Mouse (Mus musculus) cerebellum, adult 2 months (tissue): ENCODE measurements around the gene Ccdc173. TPM values are rescaled to one million over a fixed set of nuclear protein-coding genes. Genes with fewer than 3 reads are reported as not detected.
"Not testable (repeated sequence)": the region's sequence is repeated elsewhere in the genome, so short reads cannot be mapped to it uniquely, and the experiment has no call there.

Experiments used
- DNase-seq, 2 experiments: peaks; one replicate each; pipeline ENCODE4 v3.0.0; 2021
- H3K27ac ChIP-seq: fragments of 200-500 bp; 2 replicates; pipeline ENCODE4 v1.5.1; 2012; ENCODE audit warnings: low read length, control low read depth, inconsistent platforms; ENCODE audit not compliant: insufficient read depth
- H3K27me3 ChIP-seq: fragments of 200-500 bp; 2 replicates; pipeline ENCODE4 v1.6.1; 2012; ENCODE audit warnings: inconsistent platforms, mild to moderate bottlenecking, low read length, moderate library complexity; ENCODE audit not compliant: control insufficient read depth, insufficient read depth
- H3K4me1 ChIP-seq: fragments of 200-500 bp; 2 replicates; pipeline ENCODE4 v1.6.1; 2011; ENCODE audit warnings: low read length; ENCODE audit not compliant: control insufficient read depth, insufficient read depth
- H3K4me3 ChIP-seq: fragments of 200-500 bp; replicated peaks from 2 replicates; pipeline ENCODE3; 2011; ENCODE audit warnings: mild to moderate bottlenecking, low read depth, low read length, control low read depth; ENCODE audit not compliant: insufficient read depth
- CTCF ChIP-seq: fragments of 200-500 bp; IDR thresholded peaks from 2 replicates; pipeline ENCODE4 v1.5.1; 2011; ENCODE audit warnings: low read depth, mild to moderate bottlenecking, control low read depth, low read length, moderate library complexity, borderline replicate concordance; ENCODE audit not compliant: insufficient read depth
- POLR2A ChIP-seq: fragments of 200-500 bp; IDR thresholded peaks from 2 replicates; pipeline ENCODE4 v1.6.1; 2011; ENCODE audit warnings: low read length, control low read depth, borderline replicate concordance; ENCODE audit not compliant: insufficient read depth
- WGBS: fragments of 180-500 bp; shearing (Covaris S2); methylation state at CpG from one replicate; pipeline ENCODE4 v1.1.7; 2018; 5-methylcytosine and 5-hydroxymethylcytosine counted together
- polyA plus RNA-seq: library from polyadenylated mRNA; depleted of rRNA; stranded (reverse); fragments of >200 nt; gene quantifications from 2 replicates; pipeline ENCODE4 v1.2.3, GENCODE M21; 2012

The Ccdc173 gene
- polyA plus RNA-seq, 1 experiment: 2.4 TPM

DNA sequence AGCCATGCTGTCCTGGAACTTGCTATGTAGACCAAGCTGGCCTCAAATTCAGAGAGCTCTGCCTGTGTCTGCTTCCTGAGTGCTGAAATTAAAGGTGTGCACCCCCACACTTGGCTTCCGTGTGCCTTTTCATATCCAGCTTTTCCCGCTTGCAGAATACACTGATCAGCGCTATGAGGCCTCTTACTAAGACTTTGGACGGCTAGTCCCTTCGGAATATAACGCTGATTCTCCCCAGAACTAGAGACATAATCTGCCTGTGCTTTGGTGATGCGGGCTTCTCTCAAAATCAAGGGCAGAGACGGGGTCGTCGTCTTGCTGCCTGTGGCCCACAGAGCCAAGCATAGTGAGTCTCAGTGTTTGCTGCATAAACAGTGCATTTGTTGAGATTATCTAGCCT lies 36.5 kb upstream of the Ccdc173 start:
- Histone ChIP-seq H3K4me3 (peak overlapping the region; percentile 11), H3K27ac (peak overlapping the region; percentile 98), H3K27me3 (no peaks in the 10 kb centered on the region), H3K4me1 (peaks cover 23% of the 10 kb centered on the region)
- 13% methylated on average over 10 of the region's 10 CpGs for WGBS
- peak; percentile 48 to 52 for DNase-seq
- no peak for TF ChIP-seq POLR2A
- TF ChIP-seq CTCF: no peak

DNA sequence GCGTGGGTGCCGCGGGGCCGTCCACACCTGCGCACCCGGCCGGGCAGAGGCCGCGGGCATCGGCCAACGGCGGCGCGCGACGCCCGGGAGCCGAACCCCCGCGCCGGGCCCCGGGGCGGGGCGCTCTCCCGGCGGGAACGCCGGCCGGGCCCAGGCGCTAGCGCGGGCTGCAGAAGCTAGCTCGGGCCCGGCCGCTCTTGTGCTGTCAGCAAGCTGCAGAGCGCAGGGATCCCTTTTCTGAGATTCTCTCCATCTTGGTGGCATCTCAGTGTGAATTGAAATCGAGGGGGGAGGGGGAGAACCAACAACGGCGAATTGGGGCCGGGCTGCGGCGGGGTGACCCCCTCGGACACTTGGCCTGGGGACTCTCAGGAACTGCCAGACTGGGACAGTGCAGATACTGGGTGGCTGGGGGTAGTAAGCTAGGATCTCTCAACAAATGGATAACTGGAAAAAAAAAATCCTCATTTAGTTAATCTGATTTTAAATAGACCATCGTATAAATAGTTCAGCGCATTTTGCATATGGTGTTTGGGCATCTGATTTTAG lies 33.8 kb upstream of the Ccdc173 start:
- TF ChIP-seq POLR2A (no peak), CTCF (no peak)
- Histone ChIP-seq H3K27me3 (no peaks in the 10 kb centered on the region), H3K27ac (peak overlapping the region; percentile 74), H3K4me1 (peaks cover 21% of the 10 kb centered on the region), H3K4me3 (peak overlapping the region; percentile 79)
- DNase-seq: no peak
- WGBS: 1% methylated on average over 44 of the region's 45 CpGs

DNA sequence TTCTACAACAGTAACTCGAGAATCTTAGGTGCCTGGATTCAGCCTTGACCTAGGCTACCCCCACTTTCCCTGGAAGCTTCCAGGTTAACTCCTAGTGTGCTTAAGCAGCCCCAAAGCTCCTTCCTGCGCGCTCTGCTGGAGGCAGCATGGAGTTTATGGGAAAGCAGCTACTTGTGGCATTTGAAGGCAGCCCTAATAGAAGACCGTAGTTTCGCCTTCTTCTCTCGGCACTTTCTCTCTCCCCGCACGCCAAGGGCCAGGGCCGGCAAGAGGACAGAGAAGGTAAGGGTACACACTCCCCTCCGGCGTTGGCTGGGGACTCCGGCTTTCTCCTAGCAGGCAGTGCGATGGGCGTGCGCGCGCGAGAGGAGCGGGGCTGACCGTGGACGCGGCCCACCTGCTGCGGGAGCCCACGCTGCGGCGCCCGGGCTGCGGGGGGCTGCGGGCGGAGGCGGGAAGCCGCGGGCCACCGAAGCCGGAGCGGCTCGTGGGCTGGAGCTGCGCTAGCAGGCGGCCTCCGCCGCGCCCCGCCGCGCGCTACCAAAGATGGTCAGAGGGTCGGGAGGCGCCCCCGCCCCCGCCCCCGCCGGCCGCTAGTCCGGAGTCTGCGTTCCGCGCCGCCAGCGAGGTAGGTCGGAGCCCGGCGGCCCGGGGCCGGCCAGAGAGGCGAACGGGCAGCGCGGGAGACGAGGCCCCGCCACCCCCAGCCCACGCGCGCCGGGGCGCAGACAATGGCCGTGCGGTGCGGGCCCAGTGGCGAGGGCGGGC lies 33.2 kb upstream of the Ccdc173 start:
- Histone ChIP-seq H3K4me3 (peak overlapping the region; percentile 79), H3K27ac (peak overlapping the region; percentile 74), H3K4me1 (peaks cover 16% of the 10 kb centered on the region), H3K27me3 (no peaks in the 10 kb centered on the region)
- TF ChIP-seq POLR2A (no peak), CTCF (no peak)
- under 1% methylated on average over 72 of the region's 80 CpGs for WGBS
- DNase-seq: peak; percentile 65 to 75

DNA sequence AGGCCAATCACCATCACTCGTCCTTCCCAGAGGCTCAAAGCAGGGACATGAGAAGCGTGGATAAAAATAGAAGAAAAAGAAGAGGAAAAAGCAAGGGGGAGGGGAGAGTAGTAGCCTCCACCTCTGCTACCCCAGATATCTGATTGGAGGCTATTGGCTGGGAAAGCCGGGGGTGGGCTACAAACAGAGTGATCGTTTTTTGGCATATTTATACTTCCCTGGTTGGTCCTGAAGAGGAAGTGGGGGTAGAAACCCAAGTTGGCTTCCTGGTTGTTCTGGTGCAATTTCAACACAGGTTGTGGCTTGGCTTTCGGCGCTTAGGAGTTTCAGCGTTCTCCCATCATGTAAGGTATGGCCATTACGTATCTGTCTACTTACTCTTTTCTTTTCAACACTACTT lies 32.3 kb upstream of the Ccdc173 start, which contains the start of gene Klhl23:
TSS of gene Klhl23 (plus strand) at position 234 of the 400 bp plus-strand sequence.
- no peaks in the 10 kb centered on the region for H3K27me3 ChIP-seq
- DNase-seq: peak in 1 of 2 experiments; percentile 13
- TF ChIP-seq POLR2A (no peak), CTCF (no peak)
- peak within 1 kb of the TSS; percentile 74 for H3K27ac ChIP-seq
- 18% methylated on average over 8 of the region's 8 CpGs for WGBS
- peaks cover 15% of the 10 kb centered on the region for H3K4me1 ChIP-seq
- H3K4me3 ChIP-seq: peak within 1 kb of the TSS; percentile 79

DNA sequence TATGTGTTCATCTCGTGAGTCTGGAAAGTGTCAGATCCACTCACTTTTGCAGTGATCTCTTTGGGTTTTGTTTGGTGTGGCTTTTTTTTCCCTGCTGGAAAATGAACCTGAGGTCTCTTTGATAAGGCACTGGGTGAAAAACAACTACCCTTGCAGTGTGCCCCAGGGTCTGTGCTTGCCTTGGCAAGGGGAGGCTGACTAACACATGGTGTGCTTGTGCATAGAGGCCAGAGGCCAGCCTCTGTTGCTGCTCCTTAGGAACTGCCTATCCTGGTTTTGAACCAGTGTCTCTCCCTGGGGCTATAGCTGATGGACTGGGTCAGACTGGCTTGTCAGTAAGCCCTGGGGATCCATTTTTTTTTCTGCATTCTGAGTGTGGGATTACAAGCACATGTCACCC lies 30.8 kb upstream of the Ccdc173 start:
- Histone ChIP-seq H3K27ac (no peak overlapping the region), H3K4me3 (no peak overlapping the region), H3K4me1 (peaks cover 7% of the 10 kb centered on the region), H3K27me3 (no peaks in the 10 kb centered on the region)
- DNase-seq: no peak
- TF ChIP-seq CTCF (no peak), POLR2A (no peak)
- 92% methylated on average over 1 of the region's 1 CpGs for WGBS

DNA sequence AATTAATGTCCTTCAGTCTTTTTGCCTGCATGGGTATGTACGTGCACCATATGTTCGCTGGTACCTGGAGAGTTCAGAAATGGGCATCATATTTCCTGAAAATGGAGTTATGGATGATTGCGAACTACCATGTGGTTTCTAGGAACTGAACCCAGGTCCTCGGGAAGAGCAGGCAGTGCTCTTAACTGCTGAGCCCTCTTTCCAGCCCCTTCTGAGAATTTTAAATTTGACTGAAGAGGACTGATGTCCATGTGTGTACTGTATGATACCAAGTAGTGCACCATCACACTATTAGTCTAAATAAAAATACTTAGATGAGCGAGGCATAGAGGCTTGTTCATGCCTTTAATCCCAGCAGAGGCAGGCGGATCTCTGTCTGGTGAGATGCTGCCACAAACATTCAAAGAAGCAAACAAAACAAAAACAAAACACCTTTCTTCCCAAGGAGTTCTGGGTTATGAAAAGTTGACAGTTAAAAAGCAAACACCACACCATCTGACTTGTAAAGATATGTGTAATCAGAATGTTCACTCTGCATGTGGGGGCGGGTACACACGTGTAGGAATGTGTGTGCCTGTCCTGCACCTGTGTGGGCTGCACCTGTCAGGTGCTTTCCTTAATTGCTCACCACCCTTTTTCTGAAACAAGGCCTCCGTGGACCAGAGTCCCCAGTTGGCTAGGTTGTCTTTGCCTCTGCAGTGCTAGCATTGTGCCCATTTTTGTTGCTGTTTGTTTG lies 29.1 kb upstream of the Ccdc173 start:
- no peak overlapping the region for H3K27ac ChIP-seq
- WGBS: 84% methylated on average over 9 of the region's 9 CpGs
- H3K27me3 ChIP-seq: no peaks in the 10 kb centered on the region; the same call in 1 of the 2 replicates
- TF ChIP-seq POLR2A (no peak), CTCF (no peak)
- H3K4me3 ChIP-seq: no peak overlapping the region
- H3K4me1 ChIP-seq: no peaks in the 10 kb centered on the region
- DNase-seq: no peak

DNA sequence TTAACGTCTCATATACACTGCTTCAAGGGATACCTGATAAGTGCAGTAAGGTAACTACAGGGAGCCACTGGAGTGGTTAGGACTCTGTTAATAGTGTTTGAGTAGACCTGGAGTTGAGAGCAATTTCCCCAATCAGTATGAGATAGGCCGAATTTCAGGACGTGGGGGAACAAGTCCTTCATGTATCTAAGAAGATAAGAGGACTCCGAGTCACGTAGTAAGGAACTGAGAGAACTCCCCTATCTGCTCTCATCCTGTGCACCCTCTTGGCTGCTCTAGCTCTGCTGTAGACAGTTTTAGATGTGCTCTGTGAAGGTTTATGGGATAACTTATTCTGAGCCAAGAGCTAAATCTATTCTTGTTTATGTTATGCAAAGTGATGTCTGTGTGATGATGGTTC lies 27.2 kb upstream of the Ccdc173 start:
- no peak for DNase-seq
- H3K4me3 ChIP-seq: no peak overlapping the region
- H3K27ac ChIP-seq: no peak overlapping the region
- no peaks in the 10 kb centered on the region for H3K4me1 ChIP-seq
- WGBS: 88% methylated on average over 5 of the region's 5 CpGs
- no peaks in the 10 kb centered on the region; the same call in 1 of the 2 replicates for H3K27me3 ChIP-seq
- no peak for TF ChIP-seq POLR2A
- no peak for TF ChIP-seq CTCF

DNA sequence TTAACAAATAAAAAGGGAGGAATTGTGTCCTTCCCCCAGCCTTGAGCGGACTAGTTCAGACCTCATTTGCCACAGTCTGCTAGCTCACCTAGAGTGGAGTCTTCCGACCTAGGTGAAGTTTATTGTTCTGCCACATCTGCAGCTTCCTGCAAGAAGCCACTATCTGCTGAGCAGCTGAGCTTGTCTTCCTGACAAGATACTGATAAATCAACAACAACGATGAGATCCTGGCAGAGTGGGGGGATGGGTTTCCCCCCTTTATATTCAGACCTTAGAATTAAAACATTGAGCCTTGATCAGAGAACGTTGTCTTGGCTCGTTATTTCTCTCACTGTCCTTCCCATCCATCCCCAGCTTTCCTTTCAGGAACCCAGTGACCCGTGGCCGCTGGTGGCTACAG lies 22.0 kb upstream of the Ccdc173 start:
- not testable (repeated sequence) for H3K4me1 ChIP-seq, H3K27ac ChIP-seq, DNase-seq, H3K27me3 ChIP-seq, H3K4me3 ChIP-seq
- WGBS: 62% methylated on average over 7 of the region's 7 CpGs
